Comparison of ENCODE assay signal across 7 mouse cellular contexts in genomic region chr10:26995182-26995975, GRCm38 (mm10).
DNase-seq lines count a peak whose midpoint lies in the region; ATAC-seq and TF ChIP-seq lines count a peak whose summit lies in the region.

No protein-coding gene starts in this region.

- peak; percentile 37 for DNase-seq in ES-E14 (ENCODE audit: low read depth, low spot score)
- peak; percentile 37 to 84 for DNase-seq in adrenal gland, adult (ENCODE audit: inconsistent age in 2 of 2, low spot score in 1 of 2)
- DNase-seq in embryo, embryonic 10.5 days (ENCODE audit: low spot score), result peak; percentile 72
- DNase-seq in heart, postnatal 0 days (ENCODE audit: low spot score), result peak; percentile 23
- peak; percentile 49 to 75 for DNase-seq in kidney, postnatal 36 days
- peak in 2 of 3 experiments; percentile 30 to 38 for DNase-seq in liver, embryonic 14.5 days (ENCODE audit: low read depth in 3 of 3, low spot score in 3 of 3)

- no peak overlapping the region for H3K27ac ChIP-seq in ES-E14 (ENCODE audit: insufficient read depth, low read depth, low read length, poor library complexity, severe bottlenecking)
- H3K27ac ChIP-seq in heart, postnatal 0 days (ENCODE audit: low read depth), result no peak overlapping the region
- no peak overlapping the region for H3K27ac ChIP-seq in liver, embryonic 14.5 days
- no peak overlapping the region for H3K27ac ChIP-seq in neural tube, embryonic 13.5 days (replicated peaks)

- no peaks in the 10 kb centered on the region for H3K4me1 ChIP-seq in ES-E14 (ENCODE audit: control insufficient read depth in 2 of 2, insufficient read depth in 2 of 2, low read length in 2 of 2, poor library complexity in 1 of 2)
- no peaks in the 10 kb centered on the region for H3K4me1 ChIP-seq in heart, postnatal 0 days (ENCODE audit: control insufficient read depth, insufficient read depth)
- peaks cover 3 to 11% of the 10 kb centered on the region in 2 experiments; a peak in 3 of 4 replicates for H3K4me1 ChIP-seq in liver, embryonic 14.5 days (replicated peaks; ENCODE audit: control insufficient read depth in 2 of 2, insufficient read depth in 2 of 2, low read length in 1 of 2)
- no peaks in the 10 kb centered on the region; the same call in 1 of the 2 replicates for H3K4me1 ChIP-seq in neural tube, embryonic 13.5 days (replicated peaks)

- no peaks in the 10 kb centered on the region for H3K9me3 ChIP-seq in ES-E14 (ENCODE audit: control insufficient read depth, insufficient read depth, low read depth, low read length)
- H3K9me3 ChIP-seq in heart, postnatal 0 days (replicated peaks; ENCODE audit: control insufficient read depth, low read length), result no peaks in the 10 kb centered on the region
- no peaks in the 10 kb centered on the region for H3K9me3 ChIP-seq in liver, embryonic 14.5 days (ENCODE audit: control insufficient read depth, low read length)
- no peaks in the 10 kb centered on the region for H3K9me3 ChIP-seq in neural tube, embryonic 13.5 days

- peak; percentile 85 for TF ChIP-seq CTCF in heart, postnatal 0 days (IDR thresholded peaks at IDR 0.05; ENCODE audit: low read depth)
- TF ChIP-seq CTCF in liver, embryonic 14.5 days (IDR thresholded peaks at IDR 0.05; ENCODE audit: low read depth), result peak; percentile 74

- in situ Hi-C loops in ES-E14 (cut with MboI; ENCODE audit: low sequenced_read_pairs in 2 of 2, unreplicated experiment in 2 of 2), result no loop called here

- ATAC-seq in heart, postnatal 0 days (ENCODE audit: insufficient read depth, low read depth), result no peak
- 0 out of 2 replicates have a peak, but pooled peaks have one; percentile 28 for ATAC-seq in liver, embryonic 14.5 days (ENCODE audit: insufficient read depth)
- 0 out of 2 replicates have a peak, but pooled peaks have one; percentile 28 for ATAC-seq in neural tube, embryonic 13.5 days (ENCODE audit: low read depth)

- no peaks in the 10 kb centered on the region for H3K27me3 ChIP-seq in heart, postnatal 0 days (ENCODE audit: control insufficient read depth, insufficient read depth, low read length)
- H3K27me3 ChIP-seq in liver, embryonic 14.5 days (ENCODE audit: control insufficient read depth, insufficient read depth, low read length), result no peaks in the 10 kb centered on the region
- H3K27me3 ChIP-seq in neural tube, embryonic 13.5 days, result no peaks in the 10 kb centered on the region

- no peak overlapping the region for H3K4me2 ChIP-seq in heart, postnatal 0 days (ENCODE audit: low read depth, low read length)
- H3K4me2 ChIP-seq in liver, embryonic 14.5 days (ENCODE audit: low read depth), result no peak overlapping the region
- H3K4me2 ChIP-seq in neural tube, embryonic 13.5 days, result no peak overlapping the region

- no peak overlapping the region for H3K4me3 ChIP-seq in ES-E14 (ENCODE audit: insufficient read depth in 1 of 2, low read depth in 1 of 2, low read length in 2 of 2, poor library complexity in 1 of 2, severe bottlenecking in 1 of 2)
- no peak overlapping the region for H3K4me3 ChIP-seq in heart, postnatal 0 days (ENCODE audit: low read depth, low read length)
- no peak overlapping the region for H3K4me3 ChIP-seq in liver, embryonic 14.5 days (ENCODE audit: insufficient read depth in 1 of 2, low read depth in 2 of 2, low read length in 2 of 2)
- no peak overlapping the region for H3K4me3 ChIP-seq in neural tube, embryonic 13.5 days

- TF ChIP-seq EP300 in heart, postnatal 0 days (IDR thresholded peaks at IDR 0.05; ENCODE audit: low read depth), result no peak
- no peak for TF ChIP-seq EP300 in liver, embryonic 14.5 days (IDR thresholded peaks at IDR 0.05; ENCODE audit: low read depth)

- WGBS in heart, postnatal 0 days, result 69% methylated on average over 8 of the region's 8 CpGs
- 66% methylated on average over 8 of the region's 8 CpGs for WGBS in liver, embryonic 14.5 days (ENCODE audit: insufficient replicate concordance)
- 76% methylated on average over 8 of the region's 8 CpGs for WGBS in neural tube, embryonic 13.5 days

- H3K9ac ChIP-seq in ES-E14 (ENCODE audit: insufficient read depth, low read depth, low read length, poor library complexity, severe bottlenecking), result no peak overlapping the region
- no peak overlapping the region for H3K9ac ChIP-seq in heart, postnatal 0 days (replicated peaks; ENCODE audit: low read depth, low read length)
- no peak overlapping the region for H3K9ac ChIP-seq in liver, embryonic 14.5 days (replicated peaks)
- no peak overlapping the region for H3K9ac ChIP-seq in neural tube, embryonic 13.5 days

- H3K36me3 ChIP-seq in ES-E14 (ENCODE audit: control insufficient read depth, insufficient read depth, low read length, poor library complexity, severe bottlenecking), result no peaks in the 10 kb centered on the region
- 0 out of 2 replicates have a peak, but pooled peaks cover 8% of the 10 kb centered on the region for H3K36me3 ChIP-seq in heart, postnatal 0 days (replicated peaks; ENCODE audit: control insufficient read depth, insufficient read depth, low read length)
- no peaks in the 10 kb centered on the region for H3K36me3 ChIP-seq in liver, embryonic 14.5 days (replicated peaks; ENCODE audit: control insufficient read depth, insufficient read depth, low read depth)
- H3K36me3 ChIP-seq in neural tube, embryonic 13.5 days, result no peaks in the 10 kb centered on the region

TF ChIP-seq in ES-E14, 5 proteins besides CTCF, POLR2A, EP300 and RAD21:
- peak; percentile 73 for TF ChIP-seq ZC3H11A (IDR thresholded peaks at IDR 0.05; ENCODE audit: borderline replicate concordance, low read depth, low read length)
- TF ChIP-seq MAFK (IDR thresholded peaks at IDR 0.05; ENCODE audit: insufficient read depth, low read depth, low read length), result no peak
- peak; percentile 91 for TF ChIP-seq ZNF384 (IDR thresholded peaks at IDR 0.05; ENCODE audit: low read depth, low read length)
- no peak for TF ChIP-seq CHD2 (IDR thresholded peaks at IDR 0.05; ENCODE audit: low read depth, low read length)
- no peak for TF ChIP-seq HCFC1 (IDR thresholded peaks at IDR 0.05; ENCODE audit: borderline replicate concordance, insufficient read depth, low read length)
TF ChIP-seq in ES-E14: peak in this region for 2.
